Mouse (Mus musculus): Measurements from ENCODE around the gene Gpx2.
A peak's percentile ranks its signal among the peaks of the same experiment; 100 is the strongest.

The Gpx2 gene

GRCm38 (mm10) chr12:76795350-76795749 lies at the start of gene Gpx2:
Gene Gpx2, minus strand, starts transcription at chr12:76795554.
- no peak for DNase-seq (ENCODE audit: low spot score)

- no peak for DNase-seq (ENCODE audit: low spot score)
These were observed 49.1 kb upstream of the Gpx2 start for GRCm38 (mm10) chr12:76844346-76845061.

GRCm38 (mm10) chr12:76840081-76840480 lies 44.7 kb upstream of the Gpx2 start:
- DNase-seq (ENCODE audit: low spot score) = no peak

GRCm38 (mm10) chr12:76839298-76839697 lies 43.9 kb upstream of the Gpx2 start:
- DNase-seq (ENCODE audit: low spot score) = no peak

GRCm38 (mm10) chr12:76837844-76838650 lies 42.7 kb upstream of the Gpx2 start:
- no peak for DNase-seq (ENCODE audit: low spot score)

GRCm38 (mm10) chr12:76837101-76837843 lies 41.9 kb upstream of the Gpx2 start:
- peak; percentile 98 for DNase-seq (ENCODE audit: low spot score)

GRCm38 (mm10) chr12:76832704-76833103 lies 37.4 kb upstream of the Gpx2 start:
- DNase-seq (ENCODE audit: low spot score) = no peak

- no peak for DNase-seq (ENCODE audit: low spot score)
These were observed 29.9 kb upstream of the Gpx2 start for GRCm38 (mm10) chr12:76825283-76825682.

GRCm38 (mm10) chr12:76822651-76823041 lies 27.3 kb upstream of the Gpx2 start, which contains the start of gene Rab15:
Gene Rab15, minus strand, starts transcription at chr12:76822908.
- DNase-seq (ENCODE audit: low spot score) = no peak

GRCm38 (mm10) chr12:76822002-76822650 lies 26.8 kb upstream of the Gpx2 start:
- peak; percentile 14 for DNase-seq (ENCODE audit: low spot score)

GRCm38 (mm10) chr12:76820615-76821014 lies 25.3 kb upstream of the Gpx2 start:
- DNase-seq (ENCODE audit: low spot score) = no peak

- no peak for DNase-seq (ENCODE audit: low spot score)
These were observed 24.5 kb upstream of the Gpx2 start for GRCm38 (mm10) chr12:76819816-76820215.

- DNase-seq (ENCODE audit: low spot score) = no peak
These were observed 23.6 kb upstream of the Gpx2 start for GRCm38 (mm10) chr12:76818908-76819307.

- no peak for DNase-seq (ENCODE audit: low spot score)
These were observed 22.8 kb upstream of the Gpx2 start for GRCm38 (mm10) chr12:76818120-76818519.

GRCm38 (mm10) chr12:76817176-76817575 lies 21.8 kb upstream of the Gpx2 start:
- no peak for DNase-seq (ENCODE audit: low spot score)

- no peak for DNase-seq (ENCODE audit: low spot score)
These were observed 21.4 kb upstream of the Gpx2 start for GRCm38 (mm10) chr12:76816720-76817119.

GRCm38 (mm10) chr12:76814120-76814519 lies 18.8 kb upstream of the Gpx2 start:
- no peak for DNase-seq (ENCODE audit: low spot score)

- no peak for DNase-seq (ENCODE audit: low spot score)
These were observed 18.2 kb upstream of the Gpx2 start for GRCm38 (mm10) chr12:76813543-76813942.

GRCm38 (mm10) chr12:76811006-76811405 lies 15.7 kb upstream of the Gpx2 start:
- DNase-seq (ENCODE audit: low spot score) = no peak

- no peak for DNase-seq (ENCODE audit: low spot score)
These were observed 15.1 kb upstream of the Gpx2 start for GRCm38 (mm10) chr12:76810491-76810890.

GRCm38 (mm10) chr12:76807796-76808195 lies 12.4 kb upstream of the Gpx2 start:
- DNase-seq (ENCODE audit: low spot score) = no peak

Data from testis, postnatal 14 days (tissue).